Mouse (Mus musculus) retina, adult 2 months (tissue): ENCODE data around the gene Aloxe3.
A peak's percentile ranks its signal among the peaks of the same experiment; 100 is the strongest.
"Not testable (repeated sequence)": the region's sequence is repeated elsewhere in the genome, so short reads cannot be mapped to it uniquely, and the experiment has no call there.

Experiments
- DNase-seq: peaks from one replicate; pipeline ENCODE4 v3.0.0-alpha.2; 2012; ENCODE audit warnings: low read depth, low spot score

Gene Aloxe3

DNA sequence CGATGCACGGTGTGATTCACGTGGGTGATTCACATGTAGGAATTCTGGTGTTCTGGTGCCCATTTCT is at the start of gene Aloxe3:
TSS of gene Aloxe3 (plus strand) at position 45 of the 67 bp plus-strand sequence.
- no peak for DNase-seq

DNA sequence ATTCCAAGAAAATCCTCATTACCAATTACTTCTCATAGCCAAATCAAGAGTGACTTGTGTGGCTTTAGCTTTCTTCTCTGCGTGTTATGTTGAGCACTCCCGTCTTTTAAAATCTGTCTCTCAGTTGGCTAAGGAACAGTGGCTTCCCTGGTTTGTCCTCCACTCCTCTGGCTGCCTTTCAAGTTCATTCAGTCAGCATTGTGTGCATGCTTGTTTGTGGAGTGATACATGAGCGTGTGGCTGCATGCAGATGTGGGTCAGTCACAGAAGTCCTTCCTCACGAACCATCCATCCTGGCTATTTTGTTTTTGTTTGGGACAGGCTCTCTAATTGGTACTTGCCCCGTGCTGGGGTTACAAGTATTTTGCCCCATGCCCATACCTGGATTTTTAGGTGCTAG is 49.1 kb upstream of the Aloxe3 start:
- no peak for DNase-seq

DNA sequence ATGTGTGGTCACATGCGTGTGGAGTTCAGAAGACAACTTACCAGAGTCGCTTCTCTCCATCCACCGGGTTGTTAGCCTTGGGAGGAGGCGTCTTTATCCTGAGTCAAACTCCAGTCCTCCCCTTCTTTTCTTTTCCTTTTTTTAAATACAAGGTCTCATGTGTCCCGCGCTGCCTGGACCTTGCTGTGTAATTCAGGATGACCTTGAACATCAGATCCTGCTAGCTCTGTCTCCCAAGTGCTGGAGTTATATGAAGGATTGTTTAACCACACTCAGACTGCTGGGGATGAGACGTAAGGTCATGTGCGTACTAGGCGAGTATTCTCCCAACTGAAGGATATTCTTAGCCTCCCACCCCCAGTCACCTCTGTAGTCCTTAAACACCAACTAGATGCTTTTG is 48.4 kb upstream of the Aloxe3 start:
- no peak for DNase-seq

DNA sequence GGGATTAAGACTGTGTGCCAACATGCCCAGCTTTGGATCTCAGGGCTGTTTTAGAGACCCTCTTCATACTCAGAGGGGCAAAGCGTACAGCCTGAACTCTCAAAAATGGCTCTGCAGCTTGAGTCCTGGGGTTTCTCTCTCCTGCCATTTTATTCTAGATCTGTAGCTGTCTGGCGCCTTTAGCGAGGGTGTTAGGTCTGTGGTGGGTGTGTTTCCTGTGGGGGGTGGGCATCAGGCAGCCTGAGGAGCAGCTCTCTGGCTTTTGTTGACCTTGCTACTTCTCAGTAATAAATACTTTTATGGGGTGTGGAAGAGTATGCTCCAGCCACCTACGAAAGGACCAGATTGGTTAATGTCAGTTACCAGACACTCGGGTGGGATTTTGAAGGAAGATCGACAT is 47.7 kb upstream of the Aloxe3 start:
- DNase-seq, result no peak

DNA sequence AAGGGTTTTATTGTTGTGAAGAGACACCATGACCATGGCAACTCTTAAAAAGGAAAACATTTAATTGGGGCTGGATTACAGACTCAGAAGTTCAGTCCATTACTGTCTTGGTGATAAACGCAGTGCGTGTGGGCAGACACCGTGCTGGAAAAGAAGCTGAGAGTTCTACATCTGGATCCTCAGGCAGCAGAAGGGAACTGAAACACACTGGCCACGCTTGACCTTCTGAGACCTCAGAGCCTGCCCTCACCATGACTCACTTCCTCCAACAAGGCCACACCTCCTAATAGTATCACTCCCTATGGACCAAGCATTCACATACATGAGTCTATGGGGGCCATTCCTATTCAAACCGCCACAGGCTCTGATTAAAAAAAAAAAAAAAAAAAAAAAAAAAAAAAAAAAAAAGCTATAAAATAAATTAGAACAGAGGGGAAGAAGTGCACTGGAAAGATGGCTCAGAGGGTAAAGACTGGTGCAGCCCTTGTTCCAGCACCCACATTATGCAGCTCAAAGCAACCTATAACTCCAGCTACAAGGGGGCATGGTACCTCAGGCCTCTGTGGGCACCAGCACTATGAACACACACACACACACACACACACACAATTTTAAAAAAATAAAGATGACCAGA is 46.8 kb upstream of the Aloxe3 start:
- no peak for DNase-seq

DNA sequence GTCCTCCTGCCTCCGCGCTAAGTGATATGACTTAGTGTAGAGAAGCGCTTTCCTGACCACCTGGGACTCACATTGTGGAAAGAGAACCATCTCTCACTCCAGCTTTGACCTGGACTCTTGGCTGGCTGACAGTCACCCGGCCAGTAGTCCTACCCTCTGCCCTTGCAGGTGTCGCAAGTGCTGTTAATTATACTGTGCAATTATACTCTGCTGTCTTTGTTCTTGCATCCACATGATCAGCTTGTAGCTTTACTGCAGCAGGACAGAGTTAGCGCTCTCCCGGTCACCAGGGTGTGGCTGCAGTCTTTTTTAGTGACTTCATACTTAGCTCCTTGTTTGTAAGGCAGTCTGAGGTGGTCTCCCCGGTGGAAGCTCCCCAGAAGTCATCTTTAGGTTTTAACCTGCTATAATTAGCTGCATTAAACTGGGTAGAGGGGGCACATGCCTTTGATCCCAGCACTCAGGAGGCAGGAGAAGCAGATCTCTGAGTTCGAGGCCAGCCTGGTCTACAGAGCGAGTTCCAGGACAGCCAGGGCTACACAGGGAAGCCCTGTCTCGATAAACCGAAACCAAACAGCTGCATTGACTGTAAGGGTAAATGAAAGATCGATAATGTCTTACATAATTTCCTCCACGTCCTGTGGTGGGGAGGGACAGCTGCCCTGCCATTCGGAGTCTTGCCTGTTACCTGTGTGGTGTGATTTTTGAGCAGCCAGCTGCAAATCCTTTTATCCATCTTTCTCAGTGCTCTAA is 45.4 kb upstream of the Aloxe3 start:
- no peak for DNase-seq

DNA sequence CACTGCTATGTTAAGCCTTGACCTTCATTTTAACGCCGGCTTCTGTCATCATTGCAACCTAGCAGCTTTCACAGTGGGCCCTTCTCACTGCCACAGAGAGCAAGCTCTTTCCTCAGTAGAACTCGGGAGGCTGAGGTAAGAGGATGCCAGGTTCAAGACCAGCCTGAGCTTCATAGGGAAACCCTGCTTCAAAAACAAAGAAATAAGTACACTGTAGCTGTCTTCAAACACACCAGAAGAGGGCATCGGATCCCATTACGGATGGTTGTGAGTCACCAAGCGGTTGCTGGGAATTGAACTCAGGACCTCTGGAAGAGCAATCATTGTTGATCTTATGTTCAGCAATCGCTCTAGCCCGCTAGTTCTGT is 44.9 kb upstream of the Aloxe3 start:
- no peak for DNase-seq

DNA sequence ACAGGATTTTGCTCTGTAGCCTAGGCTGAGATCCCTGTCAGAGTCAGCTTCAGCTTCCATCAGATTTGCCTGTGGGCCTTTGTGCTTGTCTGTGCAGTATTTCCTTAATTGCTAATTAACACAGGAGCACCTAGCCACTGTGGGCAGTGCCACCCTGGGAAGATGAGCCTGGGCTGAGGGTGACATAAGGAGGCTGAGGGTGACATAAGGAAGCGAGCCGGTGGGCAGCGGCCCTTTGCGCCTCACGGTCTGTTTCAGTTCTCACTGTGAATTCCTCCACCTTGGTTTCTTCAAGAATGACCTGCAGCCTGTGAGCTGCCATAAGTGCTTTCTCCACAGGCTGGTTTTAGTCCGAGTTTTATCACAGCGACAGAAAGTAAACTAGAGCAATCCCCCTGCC is 44.1 kb upstream of the Aloxe3 start:
- DNase-seq, result no peak

DNA sequence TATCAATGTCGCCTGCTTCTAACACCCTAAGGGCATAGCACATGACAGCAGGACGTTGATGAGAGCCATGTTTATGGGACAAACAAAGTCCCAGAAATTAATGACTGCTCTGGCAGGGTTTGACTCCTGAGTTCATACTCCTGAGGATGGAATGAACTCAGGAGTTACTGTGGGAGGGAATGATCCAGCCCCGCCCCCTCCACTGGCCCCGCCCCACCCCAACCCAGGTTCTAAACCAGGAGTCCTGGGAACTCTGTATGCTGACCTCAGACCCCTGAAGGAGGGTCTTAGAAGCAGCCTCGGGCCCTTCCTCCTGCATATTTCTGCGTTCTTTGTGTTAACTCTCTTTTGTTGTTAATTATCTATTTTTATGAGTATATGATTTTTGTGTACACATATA is 40.1 kb upstream of the Aloxe3 start:
- DNase-seq, result no peak

DNA sequence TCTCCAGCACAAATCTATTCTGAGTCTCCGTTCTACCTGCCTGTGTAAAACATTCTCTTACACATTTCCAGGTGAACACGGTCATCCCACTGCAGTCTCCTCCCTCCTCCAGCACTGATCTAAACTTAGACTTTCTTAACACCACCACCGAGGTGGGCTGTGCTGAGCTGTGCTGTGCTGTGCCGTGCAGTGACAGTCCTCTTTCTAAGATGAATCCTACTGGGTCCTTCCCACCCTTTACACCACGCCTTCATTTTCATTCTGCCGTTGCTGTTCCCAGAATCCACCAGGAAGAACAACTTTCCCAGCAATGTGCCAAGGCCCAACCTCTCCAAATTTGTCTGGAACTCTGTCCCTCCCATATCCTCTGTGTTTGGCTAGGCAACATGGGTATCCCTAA is 39.3 kb upstream of the Aloxe3 start:
- no peak for DNase-seq

DNA sequence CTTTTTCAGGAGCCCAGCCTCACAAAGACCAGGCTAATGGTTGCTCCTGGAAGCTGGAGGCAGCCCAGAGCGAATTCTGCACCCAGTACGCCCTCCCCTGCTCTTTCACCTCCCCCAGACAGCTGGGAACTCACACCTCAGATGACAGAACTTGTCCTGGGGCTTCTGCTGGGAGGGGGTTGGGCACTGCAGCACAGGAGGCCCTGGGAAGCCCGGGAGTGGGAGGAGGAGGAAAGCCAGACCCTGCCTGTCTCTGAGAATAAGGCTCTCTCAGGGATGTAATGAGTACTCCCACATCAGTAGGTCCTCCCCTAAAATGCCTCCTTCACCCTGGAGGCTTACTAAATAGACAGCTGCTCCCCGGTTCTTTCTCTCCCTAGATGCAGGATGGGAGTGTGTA is 38.6 kb upstream of the Aloxe3 start:
- no peak for DNase-seq

DNA sequence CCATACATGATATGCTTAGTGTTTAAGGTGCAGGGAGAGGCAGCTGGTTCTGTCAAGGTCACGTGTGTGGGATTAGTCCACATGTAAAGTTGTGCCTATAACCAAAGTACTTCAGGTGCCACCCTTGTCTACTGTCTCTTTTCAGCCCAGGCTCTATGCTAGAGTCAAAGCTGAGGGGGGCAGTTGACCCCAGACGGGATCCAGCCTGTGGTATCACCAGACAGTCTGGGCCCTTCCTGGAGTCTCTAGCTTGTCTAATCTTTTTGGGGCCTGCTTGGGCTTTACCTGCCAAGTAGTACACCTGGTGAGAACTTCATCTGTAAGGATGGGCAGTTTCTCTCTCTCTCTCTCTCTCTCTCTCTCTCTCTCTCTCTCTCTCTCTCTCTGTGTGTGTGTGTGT is 38.1 kb upstream of the Aloxe3 start:
- DNase-seq, result no peak

DNA sequence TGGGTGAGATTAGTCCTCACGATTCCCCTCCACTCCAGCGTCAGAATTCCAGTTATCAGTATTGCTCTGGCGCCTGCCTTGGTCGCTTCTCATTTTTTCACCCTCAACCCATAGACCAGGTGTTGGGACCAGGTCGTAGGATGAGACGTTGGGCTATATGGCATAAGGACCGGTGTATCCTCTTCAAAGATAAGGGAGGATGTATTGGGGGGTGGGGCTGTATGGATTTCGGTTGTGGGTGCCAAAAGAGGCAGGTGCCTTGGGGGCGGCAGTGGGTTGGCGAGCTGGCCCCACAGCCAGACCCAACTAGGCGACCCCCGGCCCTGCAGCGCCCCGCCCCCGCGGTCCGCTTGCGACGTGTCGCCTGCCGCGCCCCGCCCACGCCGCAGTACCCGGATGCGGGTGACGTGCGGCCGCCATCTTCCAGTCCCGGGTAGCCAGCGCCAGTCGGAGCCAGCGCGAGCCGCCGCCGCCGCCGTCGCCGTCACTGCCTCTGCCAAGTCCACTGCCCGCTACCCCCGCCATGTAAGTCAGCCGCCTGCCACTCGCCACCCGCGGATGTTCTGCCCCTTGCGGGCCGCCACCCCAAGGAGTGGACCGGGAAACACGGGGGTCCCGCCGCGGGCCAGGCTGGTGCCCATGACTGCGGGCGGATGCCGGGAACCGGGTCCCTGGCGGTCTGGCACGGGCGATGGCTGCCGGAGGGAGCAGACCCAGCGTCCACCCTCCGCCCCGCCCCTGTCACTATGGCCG is 37.4 kb upstream of the Aloxe3 start, which contains the start of gene Vamp2:
TSS of gene Vamp2 (plus strand) at position 388 of the 753 bp plus-strand sequence.
- peak; percentile 79 for DNase-seq

DNA sequence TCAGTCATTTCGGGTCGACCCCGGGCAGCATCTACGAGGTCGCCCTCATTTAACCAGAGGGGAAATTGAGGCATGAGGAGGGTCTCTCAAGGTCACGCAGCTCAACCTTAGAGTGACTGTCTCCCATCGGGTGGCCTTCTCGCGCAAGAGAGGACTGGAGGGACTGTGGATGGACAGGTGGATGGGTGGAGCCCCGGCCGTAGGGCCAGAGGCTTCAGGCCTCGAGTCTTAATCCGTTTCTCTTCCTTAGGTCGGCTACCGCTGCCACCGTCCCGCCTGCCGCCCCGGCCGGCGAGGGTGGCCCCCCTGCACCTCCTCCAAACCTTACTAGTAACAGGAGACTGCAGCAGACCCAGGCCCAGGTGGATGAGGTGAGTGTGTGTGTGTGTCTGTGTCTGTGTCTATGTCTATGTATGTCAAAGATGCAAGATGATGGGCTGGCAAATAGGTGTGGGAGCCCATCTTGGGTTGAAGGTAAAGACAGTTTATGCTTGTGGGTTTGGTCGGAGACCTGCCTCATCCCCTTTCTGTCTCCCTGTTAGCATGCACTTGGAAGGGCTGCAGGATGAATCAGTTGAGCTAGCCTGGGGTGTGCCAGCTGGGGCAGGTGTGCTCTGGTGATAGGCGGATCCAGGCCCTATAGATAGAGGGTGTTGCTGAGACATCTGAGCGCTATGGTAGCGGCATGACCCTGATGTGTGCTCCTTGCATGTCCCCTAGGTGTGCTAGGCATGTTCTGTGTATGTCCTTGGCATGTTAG is 36.7 kb upstream of the Aloxe3 start:
- DNase-seq, result no peak

DNA sequence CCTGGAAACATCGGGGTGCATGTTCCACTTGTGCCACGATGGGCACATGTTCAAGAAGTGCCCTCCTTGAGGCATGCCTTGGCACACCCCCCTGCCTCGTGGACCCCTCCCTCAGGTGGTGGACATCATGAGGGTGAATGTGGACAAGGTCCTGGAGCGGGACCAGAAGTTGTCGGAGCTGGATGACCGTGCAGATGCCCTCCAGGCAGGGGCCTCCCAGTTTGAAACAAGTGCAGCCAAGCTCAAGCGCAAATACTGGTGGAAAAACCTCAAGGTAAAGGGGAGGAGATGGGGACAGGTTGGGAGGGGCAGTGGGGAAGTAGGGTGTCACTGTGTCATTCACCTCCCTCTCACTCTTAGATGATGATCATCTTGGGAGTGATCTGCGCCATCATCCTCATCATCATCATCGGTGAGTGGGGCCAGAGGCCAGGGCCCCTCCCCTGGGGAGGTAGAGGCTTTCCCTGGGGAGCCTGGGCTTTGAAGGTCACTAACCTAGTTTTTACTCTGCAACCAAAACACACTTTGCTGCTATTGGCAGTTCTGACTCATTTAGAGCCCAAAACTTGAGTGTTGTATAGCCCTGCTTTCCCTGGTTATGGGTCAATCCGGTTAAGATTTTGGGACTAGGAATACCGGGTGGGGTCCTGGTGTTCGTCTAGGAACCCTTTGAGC is 35.9 kb upstream of the Aloxe3 start:
- DNase-seq, result no peak

DNA sequence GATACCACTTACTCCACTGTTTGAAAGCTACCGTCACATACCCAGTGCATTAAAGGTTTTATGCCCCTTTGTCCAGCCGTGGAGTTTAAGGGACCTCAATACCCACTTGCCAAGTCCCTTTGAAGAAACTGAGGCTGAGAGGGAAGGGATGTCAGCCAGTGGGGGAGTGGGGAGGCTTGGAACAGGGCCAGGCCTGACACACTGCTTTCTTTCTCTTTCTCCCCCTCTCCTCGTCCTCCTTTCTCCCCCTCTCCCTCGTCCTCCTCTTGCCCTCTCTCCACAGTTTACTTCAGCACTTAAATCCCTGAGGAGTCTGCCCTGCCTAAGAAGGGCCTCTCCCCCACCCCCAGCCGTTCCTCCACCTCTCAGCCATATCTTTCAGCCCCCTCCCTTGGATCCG is 35.3 kb upstream of the Aloxe3 start:
- DNase-seq, result no peak

DNA sequence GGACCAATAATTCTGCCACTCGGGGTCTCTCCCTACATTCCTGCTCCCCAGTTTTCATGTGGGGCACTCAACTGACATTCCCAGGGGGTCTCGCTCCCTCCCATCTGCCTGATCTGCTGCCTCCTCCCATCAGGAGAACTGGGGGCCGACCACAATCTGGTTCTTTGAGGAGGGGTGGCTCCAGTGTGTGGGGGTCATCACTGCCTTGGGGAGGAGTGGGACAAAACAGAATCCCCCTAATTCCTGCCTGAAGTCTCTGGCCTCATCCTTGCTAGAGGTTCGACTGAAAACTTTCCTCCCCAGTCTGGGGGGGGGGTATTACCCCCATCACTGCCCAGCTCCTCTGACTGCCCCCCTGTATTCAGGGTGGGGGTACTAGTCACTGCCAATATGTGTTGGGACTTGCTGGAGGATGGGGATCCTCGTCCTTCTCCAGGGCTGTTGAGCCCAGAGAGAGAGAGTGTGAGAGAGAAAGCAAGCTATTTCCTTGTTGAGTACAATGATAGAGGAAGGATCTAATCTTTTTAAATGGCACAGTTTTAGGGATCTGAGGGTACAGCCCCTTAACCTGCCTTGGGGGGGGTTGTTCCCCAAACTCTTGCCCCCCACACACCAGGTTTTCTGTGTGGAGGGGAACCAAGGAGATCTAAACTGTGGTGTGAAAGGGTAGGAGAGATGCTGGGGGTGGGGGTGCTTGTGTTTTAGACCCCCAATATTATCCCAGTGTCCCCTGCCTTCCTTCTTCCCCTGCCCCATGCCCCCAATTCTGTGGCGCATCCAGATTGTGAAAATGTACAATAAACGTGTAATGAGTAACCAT is 33.9 kb upstream of the Aloxe3 start:
- no peak for DNase-seq

DNA sequence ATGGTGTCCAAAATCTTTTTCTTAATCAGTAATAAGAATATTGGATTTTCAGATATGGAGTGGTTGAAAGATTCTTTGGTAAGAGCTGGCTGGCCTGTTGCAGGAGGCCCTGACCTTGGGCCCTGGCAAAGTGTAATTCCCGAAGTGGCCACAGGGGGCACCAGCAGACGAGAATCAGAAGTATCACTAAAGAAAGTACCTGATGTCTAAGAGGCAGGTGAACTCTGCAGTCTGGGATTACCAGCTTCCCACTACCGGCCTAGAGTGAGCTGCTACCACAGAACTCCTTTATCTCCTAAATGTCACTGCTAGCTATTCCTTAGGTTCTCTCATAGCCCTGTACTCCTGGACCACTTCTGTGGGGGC is 33.3 kb upstream of the Aloxe3 start:
- DNase-seq, result peak; percentile 77

DNA sequence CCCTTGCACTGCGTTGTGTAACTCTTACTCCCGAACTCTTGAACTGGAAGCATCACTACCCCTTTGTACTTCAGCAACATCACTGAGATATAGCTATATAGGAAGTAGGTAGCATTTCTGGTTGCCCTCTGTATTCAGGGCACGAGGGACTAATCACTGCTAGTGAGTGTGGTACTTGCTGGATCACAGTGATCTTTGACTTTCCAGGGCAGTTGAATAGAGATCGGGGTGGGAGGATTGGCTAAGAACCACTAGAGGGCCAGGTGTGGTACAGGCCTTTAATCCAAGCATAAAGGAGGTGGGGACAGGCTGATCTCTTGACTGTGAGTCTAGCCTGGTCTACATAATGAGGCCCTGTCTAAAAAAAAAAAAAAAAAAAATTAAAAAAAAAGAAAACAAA is 32.8 kb upstream of the Aloxe3 start:
- DNase-seq, result no peak

DNA sequence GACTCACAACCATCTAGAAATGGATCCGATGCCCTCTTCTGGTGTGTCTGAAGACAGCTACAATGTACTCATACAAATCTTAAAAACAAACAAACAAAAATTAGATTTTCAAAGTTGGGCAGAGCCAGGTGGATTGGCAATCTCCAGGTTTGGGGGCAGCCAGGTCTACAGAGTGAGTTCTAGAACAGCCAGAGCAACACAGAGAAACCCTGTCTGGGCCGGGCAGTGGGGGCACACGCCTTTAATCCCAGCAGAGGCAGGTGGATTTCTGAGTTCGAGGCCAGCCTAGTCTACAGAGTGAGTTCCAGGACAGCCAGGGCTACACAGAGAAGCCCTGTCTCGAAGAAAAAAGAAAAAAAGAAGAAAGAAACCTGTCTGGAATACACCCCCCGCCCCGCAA is 31.8 kb upstream of the Aloxe3 start:
- not testable (repeated sequence) for DNase-seq

DNA sequence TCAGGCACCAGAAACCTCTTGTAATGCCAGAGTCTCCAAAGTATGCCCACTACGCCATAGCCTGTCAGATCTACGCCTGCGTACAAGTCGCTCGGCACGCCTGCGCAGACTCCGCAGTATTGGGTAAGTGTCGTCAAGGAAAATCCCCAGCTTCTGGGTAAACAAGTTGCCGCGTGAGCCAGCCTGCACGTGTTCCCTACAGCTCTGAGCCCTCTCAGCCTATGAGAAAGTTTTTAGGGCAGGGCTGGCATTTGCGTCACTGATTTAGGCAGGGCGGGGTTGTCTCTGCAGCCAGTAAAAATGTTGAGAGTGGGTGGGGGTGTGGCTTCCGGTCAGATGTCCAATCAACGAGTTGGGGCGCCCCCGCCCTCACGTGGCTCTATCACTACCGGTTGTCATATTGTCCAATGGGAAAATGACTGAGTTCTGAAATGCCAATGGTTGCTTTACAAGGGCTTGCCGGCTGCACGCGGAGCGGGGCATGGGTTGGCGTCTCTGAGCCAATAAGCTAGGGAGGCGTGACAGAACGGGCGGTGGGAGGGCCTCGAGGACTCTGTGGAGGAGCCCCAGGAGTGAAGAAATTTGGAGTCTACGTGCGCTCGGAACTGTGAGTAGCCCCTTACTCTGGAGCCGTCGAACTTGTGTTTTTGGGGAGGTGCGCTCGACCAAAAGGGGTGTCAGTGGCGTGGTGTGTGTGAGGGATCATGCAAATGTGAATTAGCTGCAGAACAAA is 30.8 kb upstream of the Aloxe3 start, which contains the start of gene Per1:
TSS of gene Per1 (plus strand) at position 521 of the 733 bp plus-strand sequence.
- DNase-seq, result peak; percentile 99
